Mouse (Mus musculus): ENCODE measurements at regions not wholly inside any gene's neighbourhood (a gene's known extent, or its start where the extent isn't known, plus 50 kb on each side); places are given as distances from the start of the nearest gene placed in this dataset.

GRCm38 (mm10) chr17:15970481-15971350 is 139.9 kb upstream of the Rgmb start:
- Histone ChIP-seq H3K27me3 (no peaks in the 10 kb centered on the region), H3K36me3 (no peaks in the 10 kb centered on the region), H3K4me2 (replicated peaks) (no peak overlapping the region), H3K9me3 (no peaks in the 10 kb centered on the region), H3K9ac (replicated peaks) (no peak overlapping the region), H3K4me1 (replicated peaks) (no peaks in the 10 kb centered on the region), H3K27ac (no peak overlapping the region), H3K4me3 (replicated peaks) (no peak overlapping the region)
- WGBS, result 79% methylated on average over 6 of the region's 6 CpGs
- ATAC-seq, result no peak

GRCm38 (mm10) chr17:15968331-15968730 is 137.5 kb upstream of the Rgmb start:
- Histone ChIP-seq H3K4me3 (replicated peaks) (no peak overlapping the region), H3K36me3 (no peaks in the 10 kb centered on the region), H3K9ac (replicated peaks) (no peak overlapping the region), H3K9me3 (no peaks in the 10 kb centered on the region), H3K27me3 (no peaks in the 10 kb centered on the region), H3K4me2 (replicated peaks) (no peak overlapping the region), H3K4me1 (replicated peaks) (no peaks in the 10 kb centered on the region), H3K27ac (no peak overlapping the region)
- 86% methylated on average over 5 of the region's 5 CpGs for WGBS
- no peak for ATAC-seq

GRCm38 (mm10) chr17:15955656-15956055 is 124.8 kb upstream of the Rgmb start:
- Histone ChIP-seq H3K27ac (no peak overlapping the region), H3K9ac (replicated peaks) (no peak overlapping the region), H3K9me3 (no peaks in the 10 kb centered on the region), H3K4me1 (replicated peaks) (peaks cover 5% of the 10 kb centered on the region), H3K36me3 (no peaks in the 10 kb centered on the region), H3K4me2 (replicated peaks) (no peak overlapping the region), H3K4me3 (replicated peaks) (no peak overlapping the region), H3K27me3 (no peaks in the 10 kb centered on the region)
- 86% methylated on average over 2 of the region's 2 CpGs for WGBS
- ATAC-seq, result no peak

GRCm38 (mm10) chr17:15951641-15952040 is 120.8 kb upstream of the Rgmb start:
- Histone ChIP-seq H3K27ac (peak overlapping the region; percentile 53), H3K36me3 (no peaks in the 10 kb centered on the region), H3K9ac (replicated peaks) (no peak overlapping the region), H3K4me1 (replicated peaks) (peaks cover 12% of the 10 kb centered on the region), H3K27me3 (no peaks in the 10 kb centered on the region), H3K4me2 (replicated peaks) (no peak overlapping the region), H3K4me3 (replicated peaks) (no peak overlapping the region), H3K9me3 (no peaks in the 10 kb centered on the region)
- 17% methylated on average over 3 of the region's 3 CpGs for WGBS
- ATAC-seq, result peak; percentile 80

GRCm38 (mm10) chr17:15949753-15950152 is 118.9 kb upstream of the Rgmb start:
- Histone ChIP-seq H3K36me3 (no peaks in the 10 kb centered on the region), H3K27ac (no peak overlapping the region), H3K4me2 (replicated peaks) (no peak overlapping the region), H3K4me3 (replicated peaks) (no peak overlapping the region), H3K27me3 (no peaks in the 10 kb centered on the region), H3K9me3 (no peaks in the 10 kb centered on the region), H3K9ac (replicated peaks) (no peak overlapping the region), H3K4me1 (replicated peaks) (peaks cover 12% of the 10 kb centered on the region)
- WGBS, result 79% methylated on average over 6 of the region's 6 CpGs
- ATAC-seq, result peak; percentile 53; the same call in 1 of the 2 replicates

GRCm38 (mm10) chr17:15942378-15942777 is 111.5 kb upstream of the Rgmb start:
- H3K27me3 ChIP-seq, result no peaks in the 10 kb centered on the region
- no peaks in the 10 kb centered on the region for H3K36me3 ChIP-seq
- no peak overlapping the region for H3K4me2 ChIP-seq (replicated peaks)
- no peaks in the 10 kb centered on the region for H3K4me1 ChIP-seq (replicated peaks)
- no peak overlapping the region for H3K4me3 ChIP-seq (replicated peaks)
- WGBS, result 13% methylated on average over 4 of the region's 4 CpGs
- H3K27ac ChIP-seq, result peak overlapping the region; percentile 39; the same call in 1 of the 2 replicates
- no peak overlapping the region for H3K9ac ChIP-seq (replicated peaks)
- H3K9me3 ChIP-seq, result no peaks in the 10 kb centered on the region
- 0 out of 2 replicates have a peak, but pooled peaks have one; percentile 34 for ATAC-seq

GRCm38 (mm10) chr17:15918609-15919008 is 87.8 kb upstream of the Rgmb start:
- Histone ChIP-seq H3K9me3 (no peaks in the 10 kb centered on the region), H3K36me3 (no peaks in the 10 kb centered on the region), H3K4me3 (replicated peaks) (no peak overlapping the region), H3K27ac (no peak overlapping the region), H3K4me1 (replicated peaks) (no peaks in the 10 kb centered on the region), H3K4me2 (replicated peaks) (no peak overlapping the region), H3K27me3 (no peaks in the 10 kb centered on the region), H3K9ac (replicated peaks) (no peak overlapping the region)
- 50% methylated on average over 4 of the region's 4 CpGs for WGBS
- ATAC-seq, result peak; percentile 62

GRCm38 (mm10) chr17:15898689-15899419 is 68.0 kb upstream of the Rgmb start:
- Histone ChIP-seq H3K36me3 (no peaks in the 10 kb centered on the region), H3K9me3 (no peaks in the 10 kb centered on the region), H3K27me3 (no peaks in the 10 kb centered on the region), H3K27ac (no peak overlapping the region), H3K4me3 (replicated peaks) (no peak overlapping the region), H3K9ac (replicated peaks) (no peak overlapping the region), H3K4me2 (replicated peaks) (no peak overlapping the region), H3K4me1 (replicated peaks) (no peaks in the 10 kb centered on the region; the same call in 1 of the 2 replicates)
- 65% methylated on average over 7 of the region's 7 CpGs for WGBS
- peak; percentile 77 for ATAC-seq

- Histone ChIP-seq H3K4me3 (replicated peaks) (no peak overlapping the region), H3K36me3 (no peaks in the 10 kb centered on the region), H3K27ac (no peak overlapping the region), H3K9ac (replicated peaks) (no peak overlapping the region), H3K27me3 (no peaks in the 10 kb centered on the region), H3K4me2 (replicated peaks) (no peak overlapping the region), H3K4me1 (replicated peaks) (no peaks in the 10 kb centered on the region; the same call in 1 of the 2 replicates), H3K9me3 (no peaks in the 10 kb centered on the region)
- 20% methylated on average over 3 of the region's 3 CpGs for whole genome bisulfite sequencing
- ATAC-seq, result 0 out of 2 replicates have a peak, but pooled peaks have one; percentile 27
These were observed 65.1 kb upstream of the Rgmb start for GRCm38 (mm10) chr17:15895968-15896367.

GRCm38 (mm10) chr17:15891896-15892675 is 61.2 kb upstream of the Rgmb start:
- H3K36me3 ChIP-seq, result no peaks in the 10 kb centered on the region
- WGBS, result 78% methylated on average over 4 of the region's 4 CpGs

GRCm38 (mm10) chr17:15890595-15891140 is 59.8 kb upstream of the Rgmb start:
- no peak overlapping the region for H3K27ac ChIP-seq
- no peaks in the 10 kb centered on the region for H3K4me1 ChIP-seq (replicated peaks)
- H3K4me3 ChIP-seq (replicated peaks), result no peak overlapping the region
- no peak for ATAC-seq
- peaks cover 5% of the 10 kb centered on the region; the same call in 1 of the 2 replicates for H3K9me3 ChIP-seq
- no peaks in the 10 kb centered on the region for H3K27me3 ChIP-seq
- no peak overlapping the region for H3K4me2 ChIP-seq (replicated peaks)
- 93% methylated on average over 4 of the region's 4 CpGs for WGBS
- H3K9ac ChIP-seq (replicated peaks), result no peak overlapping the region
- no peaks in the 10 kb centered on the region for H3K36me3 ChIP-seq

More at GRCm38 (mm10) chr17:15891896-15892675, 61.2 kb upstream of the Rgmb start:
- Histone ChIP-seq H3K4me2 (replicated peaks) (no peak overlapping the region), H3K27me3 (no peaks in the 10 kb centered on the region), H3K4me3 (replicated peaks) (no peak overlapping the region), H3K9me3 (peaks cover 5% of the 10 kb centered on the region; the same call in 1 of the 2 replicates), H3K9ac (replicated peaks) (no peak overlapping the region), H3K4me1 (replicated peaks) (no peaks in the 10 kb centered on the region; the same call in 1 of the 2 replicates), H3K27ac (no peak overlapping the region)
- no peak for ATAC-seq

Measured in midbrain, embryonic 13.5 days (tissue).